Mouse (Mus musculus): ENCODE data around the gene Map2. TPM values are rescaled to one million over a fixed set of nuclear protein-coding genes. Genes with fewer than 3 reads are reported as not detected.

Gene Map2
- total RNA-seq, 1 experiment, result 1.8 TPM

DNA sequence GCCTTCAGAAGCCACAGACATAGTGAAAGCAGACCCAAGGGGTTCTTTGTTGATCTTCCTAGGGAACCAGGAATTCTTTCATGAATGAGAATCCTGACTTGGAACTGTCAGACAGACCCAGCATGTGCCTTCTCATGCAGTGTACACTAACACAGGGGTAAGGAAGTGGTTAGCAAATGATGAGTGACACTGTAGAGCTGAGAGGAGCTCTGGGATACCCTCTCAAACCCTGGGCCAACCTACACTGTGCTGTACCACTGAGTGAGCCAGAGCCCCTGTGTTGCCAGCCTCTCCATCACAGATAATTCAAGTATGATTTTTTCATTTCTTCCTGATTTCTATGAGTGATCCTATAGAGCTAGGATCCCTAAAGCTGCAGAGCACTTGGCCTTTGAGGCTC is 255.9 kb downstream of the Map2 start:
- Histone ChIP-seq H3K4me1 (ENCODE audit: control insufficient read depth in 2 of 2, insufficient read depth in 2 of 2, low read length in 2 of 2, poor library complexity in 1 of 2) (no peaks in the 10 kb centered on the region), H3K36me3 (ENCODE audit: control insufficient read depth, insufficient read depth, low read length, poor library complexity, severe bottlenecking) (no peaks in the 10 kb centered on the region), H3K9me3 (ENCODE audit: control insufficient read depth, insufficient read depth, low read depth, low read length) (no peaks in the 10 kb centered on the region), H3K4me3 (ENCODE audit: insufficient read depth in 1 of 2, low read depth in 1 of 2, low read length in 2 of 2, poor library complexity in 1 of 2, severe bottlenecking in 1 of 2) (no peak overlapping the region), H3K9ac (ENCODE audit: insufficient read depth, low read depth, low read length, poor library complexity, severe bottlenecking) (no peak overlapping the region), H3K27ac (ENCODE audit: insufficient read depth, low read depth, low read length, poor library complexity, severe bottlenecking) (no peak overlapping the region)
- no peak for DNase-seq (ENCODE audit: low read depth, low spot score)
- TF ChIP-seq HCFC1 (IDR thresholded peaks at IDR 0.05; ENCODE audit: borderline replicate concordance, insufficient read depth, low read length) (no peak), ZC3H11A (IDR thresholded peaks at IDR 0.05; ENCODE audit: borderline replicate concordance, low read depth, low read length) (no peak)
- in situ Hi-C loops (cut with MboI; ENCODE audit: low sequenced_read_pairs in 2 of 2, unreplicated experiment in 2 of 2), result no loop called here

DNA sequence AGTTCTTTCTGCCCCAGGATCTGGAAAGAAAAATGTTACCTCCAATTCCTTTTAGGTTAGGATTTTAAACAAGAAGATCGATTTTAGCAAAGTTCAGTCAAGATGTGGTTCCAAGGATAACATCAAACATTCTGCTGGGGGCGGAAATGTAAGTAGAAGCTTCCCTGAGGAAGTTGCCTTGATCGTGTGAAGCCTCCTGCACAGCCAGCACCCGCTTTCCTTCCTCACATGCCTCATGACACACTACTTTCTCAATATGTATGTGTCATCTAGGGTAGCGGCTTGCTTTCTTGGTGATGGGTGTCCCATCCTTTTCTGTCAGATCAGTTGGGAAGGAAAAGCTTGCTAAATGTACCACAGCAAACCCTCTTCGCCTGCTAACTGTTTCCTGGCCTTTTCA is 256.4 kb downstream of the Map2 start:
- Histone ChIP-seq H3K27ac (ENCODE audit: insufficient read depth, low read depth, low read length, poor library complexity, severe bottlenecking) (no peak overlapping the region), H3K4me3 (ENCODE audit: insufficient read depth in 1 of 2, low read depth in 1 of 2, low read length in 2 of 2, poor library complexity in 1 of 2, severe bottlenecking in 1 of 2) (no peak overlapping the region), H3K36me3 (ENCODE audit: control insufficient read depth, insufficient read depth, low read length, poor library complexity, severe bottlenecking) (no peaks in the 10 kb centered on the region), H3K4me1 (ENCODE audit: control insufficient read depth in 2 of 2, insufficient read depth in 2 of 2, low read length in 2 of 2, poor library complexity in 1 of 2) (no peaks in the 10 kb centered on the region), H3K9me3 (ENCODE audit: control insufficient read depth, insufficient read depth, low read depth, low read length) (no peaks in the 10 kb centered on the region), H3K9ac (ENCODE audit: insufficient read depth, low read depth, low read length, poor library complexity, severe bottlenecking) (no peak overlapping the region)
- DNase-seq (ENCODE audit: low read depth, low spot score), result no peak
- in situ Hi-C loops (cut with MboI; ENCODE audit: low sequenced_read_pairs in 2 of 2, unreplicated experiment in 2 of 2), result no loop called here
- no peak for TF ChIP-seq HCFC1 (IDR thresholded peaks at IDR 0.05; ENCODE audit: borderline replicate concordance, insufficient read depth, low read length)
- TF ChIP-seq ZNF384 (IDR thresholded peaks at IDR 0.05; ENCODE audit: low read depth, low read length), result no peak
- no peak for TF ChIP-seq ZC3H11A (IDR thresholded peaks at IDR 0.05; ENCODE audit: borderline replicate concordance, low read depth, low read length)
- no peak for TF ChIP-seq CHD2 (IDR thresholded peaks at IDR 0.05; ENCODE audit: low read depth, low read length)
- no peak for TF ChIP-seq MAFK (IDR thresholded peaks at IDR 0.05; ENCODE audit: insufficient read depth, low read depth, low read length)

DNA sequence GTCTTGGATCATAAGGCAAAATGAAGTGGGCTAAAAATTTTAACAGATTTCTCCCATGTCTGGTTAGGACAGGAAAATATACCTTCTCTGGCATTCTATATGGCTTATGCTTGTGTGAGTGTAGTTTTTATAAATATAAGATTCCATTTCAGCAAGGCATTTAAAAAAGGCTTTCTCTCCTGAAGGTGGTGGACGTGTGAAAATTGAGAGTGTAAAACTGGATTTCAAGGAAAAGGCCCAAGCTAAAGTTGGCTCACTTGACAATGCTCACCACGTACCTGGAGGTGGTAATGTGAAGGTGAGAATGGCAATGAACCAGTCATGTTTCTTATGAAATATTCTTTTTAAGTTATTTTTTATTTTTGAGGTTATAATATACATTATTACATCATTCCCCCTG is 263.0 kb downstream of the Map2 start:
- Histone ChIP-seq H3K27ac (ENCODE audit: insufficient read depth, low read depth, low read length, poor library complexity, severe bottlenecking) (no peak overlapping the region), H3K9me3 (ENCODE audit: control insufficient read depth, insufficient read depth, low read depth, low read length) (no peaks in the 10 kb centered on the region), H3K4me1 (ENCODE audit: control insufficient read depth in 2 of 2, insufficient read depth in 2 of 2, low read length in 2 of 2, poor library complexity in 1 of 2) (no peaks in the 10 kb centered on the region), H3K4me3 (ENCODE audit: insufficient read depth in 1 of 2, low read depth in 1 of 2, low read length in 2 of 2, poor library complexity in 1 of 2, severe bottlenecking in 1 of 2) (no peak overlapping the region), H3K9ac (ENCODE audit: insufficient read depth, low read depth, low read length, poor library complexity, severe bottlenecking) (no peak overlapping the region), H3K36me3 (ENCODE audit: control insufficient read depth, insufficient read depth, low read length, poor library complexity, severe bottlenecking) (no peaks in the 10 kb centered on the region)
- TF ChIP-seq CHD2 (IDR thresholded peaks at IDR 0.05; ENCODE audit: low read depth, low read length) (no peak), ZC3H11A (IDR thresholded peaks at IDR 0.05; ENCODE audit: borderline replicate concordance, low read depth, low read length) (no peak), MAFK (IDR thresholded peaks at IDR 0.05; ENCODE audit: insufficient read depth, low read depth, low read length) (no peak), HCFC1 (IDR thresholded peaks at IDR 0.05; ENCODE audit: borderline replicate concordance, insufficient read depth, low read length) (no peak), ZNF384 (IDR thresholded peaks at IDR 0.05; ENCODE audit: low read depth, low read length) (no peak)
- no peak for DNase-seq (ENCODE audit: low read depth, low spot score)
- in situ Hi-C loops (cut with MboI; ENCODE audit: low sequenced_read_pairs in 2 of 2, unreplicated experiment in 2 of 2), result no loop called here

DNA sequence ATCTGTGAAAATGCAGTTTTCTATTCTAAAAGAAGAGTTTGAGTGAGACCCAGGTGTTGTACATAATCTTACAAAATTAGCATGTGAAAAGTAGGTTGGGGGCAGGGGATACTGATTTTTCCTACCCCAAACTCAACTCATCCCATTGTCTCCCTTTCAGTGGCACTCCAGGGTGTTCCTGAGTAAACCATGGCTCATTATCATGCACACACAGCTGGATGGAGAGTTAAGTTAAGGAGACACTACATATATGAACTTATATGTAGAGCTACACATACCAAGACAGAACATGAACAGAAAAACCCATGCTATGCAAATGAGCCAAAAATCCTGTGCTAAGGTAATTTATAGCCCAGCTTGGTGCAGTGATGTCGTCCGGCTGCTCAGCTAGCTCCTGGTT is 267.8 kb downstream of the Map2 start:
- H3K4me1 ChIP-seq (ENCODE audit: control insufficient read depth in 2 of 2, insufficient read depth in 2 of 2, low read length in 2 of 2, poor library complexity in 1 of 2), result no peaks in the 10 kb centered on the region
- in situ Hi-C loops (cut with MboI; ENCODE audit: low sequenced_read_pairs in 2 of 2, unreplicated experiment in 2 of 2), result no loop called here
- no peak overlapping the region for H3K27ac ChIP-seq (ENCODE audit: insufficient read depth, low read depth, low read length, poor library complexity, severe bottlenecking)
- DNase-seq (ENCODE audit: low read depth, low spot score), result no peak
- H3K36me3 ChIP-seq (ENCODE audit: control insufficient read depth, insufficient read depth, low read length, poor library complexity, severe bottlenecking), result no peaks in the 10 kb centered on the region
- H3K9ac ChIP-seq (ENCODE audit: insufficient read depth, low read depth, low read length, poor library complexity, severe bottlenecking), result no peak overlapping the region
- no peak overlapping the region for H3K4me3 ChIP-seq (ENCODE audit: insufficient read depth in 1 of 2, low read depth in 1 of 2, low read length in 2 of 2, poor library complexity in 1 of 2, severe bottlenecking in 1 of 2)
- no peaks in the 10 kb centered on the region for H3K9me3 ChIP-seq (ENCODE audit: control insufficient read depth, insufficient read depth, low read depth, low read length)
- TF ChIP-seq MAFK (IDR thresholded peaks at IDR 0.05; ENCODE audit: insufficient read depth, low read depth, low read length), result no peak

- Histone ChIP-seq H3K4me3 (ENCODE audit: insufficient read depth in 1 of 2, low read depth in 1 of 2, low read length in 2 of 2, poor library complexity in 1 of 2, severe bottlenecking in 1 of 2) (no peak overlapping the region), H3K9ac (ENCODE audit: insufficient read depth, low read depth, low read length, poor library complexity, severe bottlenecking) (no peak overlapping the region), H3K9me3 (ENCODE audit: control insufficient read depth, insufficient read depth, low read depth, low read length) (no peaks in the 10 kb centered on the region), H3K4me1 (ENCODE audit: control insufficient read depth in 2 of 2, insufficient read depth in 2 of 2, low read length in 2 of 2, poor library complexity in 1 of 2) (no peaks in the 10 kb centered on the region), H3K36me3 (ENCODE audit: control insufficient read depth, insufficient read depth, low read length, poor library complexity, severe bottlenecking) (no peaks in the 10 kb centered on the region), H3K27ac (ENCODE audit: insufficient read depth, low read depth, low read length, poor library complexity, severe bottlenecking) (no peak overlapping the region)
- in situ Hi-C loops (cut with MboI; ENCODE audit: low sequenced_read_pairs in 2 of 2, unreplicated experiment in 2 of 2), result no loop called here
- DNase-seq (ENCODE audit: low read depth, low spot score), result no peak
- TF ChIP-seq ZNF384 (IDR thresholded peaks at IDR 0.05; ENCODE audit: low read depth, low read length) (no peak), MAFK (IDR thresholded peaks at IDR 0.05; ENCODE audit: insufficient read depth, low read depth, low read length) (no peak), HCFC1 (IDR thresholded peaks at IDR 0.05; ENCODE audit: borderline replicate concordance, insufficient read depth, low read length) (no peak)
These were observed 274.4 kb downstream of the Map2 start for GRCm38 (mm10) chr1:66449471-66449870.

Data from ES-E14 (cell line).